Mouse (Mus musculus) MEL (cell line): ENCODE measurements around the gene Cd302. TPM values are rescaled to one million over a fixed set of nuclear protein-coding genes. Genes with fewer than 3 reads are reported as not detected.

Experiments
- DNase-seq: peaks from one replicate; pipeline ENCODE4 v3.0.0; 2011; ENCODE audit warnings: low read depth, low spot score
- H3K27ac ChIP-seq: 2 replicates; pipeline ENCODE4 v1.5.1; 2012; ENCODE audit warnings: low read depth, mild to moderate bottlenecking, control low read depth, low read length, moderate library complexity; ENCODE audit not compliant: control insufficient read depth
- H3K27me3 ChIP-seq, 2 experiments: fragments of 150-350 bp in 1 of 2; sonication (generic) in 1 of 2; 2 replicates each; pipeline ENCODE4 v1.6.1; 2012; ENCODE audit warnings: low read length in 2 of 2, mild to moderate bottlenecking in 2 of 2, improper control_type of control experiment in 1 of 2, moderate library complexity in 1 of 2; ENCODE audit not compliant: insufficient read depth in 2 of 2, control insufficient read depth in 1 of 2
- H3K36me3 ChIP-seq, 2 experiments: 2 replicates each; pipeline ENCODE4 v1.6.1; 2012 to 2014; ENCODE audit warnings: low read length in 2 of 2, improper control_type of control experiment in 1 of 2, inconsistent platforms in 1 of 2, mild to moderate bottlenecking in 1 of 2; ENCODE audit not compliant: insufficient read depth in 2 of 2, control insufficient read depth in 1 of 2
- H3K4me1 ChIP-seq, 2 experiments: fragments of 150-350 bp in 1 of 2; sonication (generic) in 1 of 2; 2 replicates each; pipeline ENCODE4 v1.6.1; 2012; ENCODE audit warnings: low read length in 2 of 2, improper control_type of control experiment in 1 of 2, mild to moderate bottlenecking in 1 of 2; ENCODE audit not compliant: insufficient read depth in 2 of 2, control insufficient read depth in 1 of 2
- H3K4me3 ChIP-seq, 2 experiments: fragments of 150-350 bp in 1 of 2; sonication (generic) in 1 of 2; 2 replicates each; pipeline ENCODE4 v1.5.1; 2012; ENCODE audit warnings: low read depth in 2 of 2, low read length in 2 of 2, mild to moderate bottlenecking in 2 of 2, moderate library complexity in 2 of 2, control low read depth in 1 of 2, improper control_type of control experiment in 1 of 2; ENCODE audit not compliant: control insufficient read depth in 1 of 2, insufficient read depth in 1 of 2
- H3K79me2 ChIP-seq: 2 replicates; pipeline ENCODE4 v1.6.1; 2012; ENCODE audit warnings: mild to moderate bottlenecking, low read length, moderate library complexity; ENCODE audit not compliant: control insufficient read depth, poor library complexity, insufficient read depth
- H3K9ac ChIP-seq: 2 replicates; pipeline ENCODE4 v1.6.1; 2012; ENCODE audit warnings: low read depth, mild to moderate bottlenecking, control low read depth, low read length, moderate library complexity; ENCODE audit not compliant: control insufficient read depth, poor library complexity, severe bottlenecking
- H3K9me3 ChIP-seq: fragments of 150-350 bp; sonication (generic); replicated peaks from 2 replicates; pipeline ENCODE4 v1.6.1; 2012; ENCODE audit warnings: mild to moderate bottlenecking, low read length, improper control_type of control experiment, moderate library complexity; ENCODE audit not compliant: insufficient read depth
- BHLHE40 ChIP-seq: IDR thresholded peaks from 2 replicates; pipeline ENCODE4 v1.6.1; 2012; ENCODE audit warnings: low read depth, mild to moderate bottlenecking, inconsistent platforms, low read length, improper control_type of control experiment, borderline replicate concordance
- CHD1 ChIP-seq: IDR thresholded peaks from 2 replicates; pipeline ENCODE4 v1.6.1; 2012; ENCODE audit warnings: low read depth, mild to moderate bottlenecking, inconsistent platforms, low read length, improper control_type of control experiment
- CTCF ChIP-seq, 3 experiments: IDR thresholded peaks in 2 of 3; conservative IDR thresholded peaks in 1 of 3; 2 replicates each; pipeline ENCODE4 v1.5.1; 2011 to 2012; ENCODE audit warnings: low read length in 3 of 3, low read depth in 2 of 3, mild to moderate bottlenecking in 2 of 3, improper control_type of control experiment in 1 of 3, inconsistent platforms in 1 of 3, mixed read lengths in 1 of 3, moderate library complexity in 1 of 3; ENCODE audit not compliant: control insufficient read depth in 1 of 3, insufficient read depth in 1 of 3, poor library complexity in 1 of 3, severe bottlenecking in 1 of 3
- E2F4 ChIP-seq: IDR thresholded peaks from 2 replicates; pipeline ENCODE4 v1.6.1; 2011; ENCODE audit warnings: low read depth, low read length, improper control_type of control experiment, borderline replicate concordance
- ELF1 ChIP-seq: IDR thresholded peaks from 2 replicates; pipeline ENCODE4 v1.6.1; 2014; ENCODE audit warnings: low read depth, mild to moderate bottlenecking, inconsistent platforms, low read length, improper control_type of control experiment, moderate library complexity
- EP300 ChIP-seq, 2 experiments: IDR thresholded peaks; 2 replicates each; pipeline ENCODE4 v1.6.1; 2011; ENCODE audit warnings: improper control_type of control experiment in 2 of 2, low read length in 2 of 2, low read depth in 1 of 2, mild to moderate bottlenecking in 1 of 2
- GABPA ChIP-seq: IDR thresholded peaks from 2 replicates; pipeline ENCODE4 v1.6.1; 2012; ENCODE audit warnings: low read depth, mild to moderate bottlenecking, inconsistent platforms, low read length, improper control_type of control experiment, moderate library complexity
- MAFK ChIP-seq: IDR thresholded peaks from 2 replicates; pipeline ENCODE4 v1.6.1; 2011; ENCODE audit warnings: low read depth, mild to moderate bottlenecking, low read length, improper control_type of control experiment, borderline replicate concordance
- MAZ ChIP-seq: IDR thresholded peaks from 2 replicates; pipeline ENCODE4 v1.6.1; 2012; ENCODE audit warnings: low read depth, mild to moderate bottlenecking, inconsistent platforms, low read length, improper control_type of control experiment
- MXI1 ChIP-seq: IDR thresholded peaks from 2 replicates; pipeline ENCODE4 v1.6.1; 2011; ENCODE audit warnings: mild to moderate bottlenecking, low read depth, low read length, improper control_type of control experiment
- MYB ChIP-seq: IDR thresholded peaks from 2 replicates; pipeline ENCODE4 v1.6.1; 2011; ENCODE audit warnings: mild to moderate bottlenecking, low read depth, low read length, improper control_type of control experiment
- MYC ChIP-seq: IDR thresholded peaks from 2 replicates; pipeline ENCODE4 v1.6.1; 2011; ENCODE audit warnings: low read depth, mild to moderate bottlenecking, low read length, improper control_type of control experiment, moderate library complexity
- NELFE ChIP-seq: IDR thresholded peaks from 2 replicates; pipeline ENCODE4 v1.6.1; 2011; ENCODE audit warnings: low read depth, low read length, improper control_type of control experiment
- NRF1 ChIP-seq: IDR thresholded peaks from 2 replicates; pipeline ENCODE4 v1.6.1; 2014; ENCODE audit warnings: low read depth, mild to moderate bottlenecking, inconsistent platforms, low read length, improper control_type of control experiment, moderate library complexity; ENCODE audit not compliant: poor library complexity, insufficient read depth, severe bottlenecking
- POLR2A ChIP-seq, 2 experiments: IDR thresholded peaks; 2 replicates each; pipeline ENCODE4 v1.6.1; 2011 to 2012; ENCODE audit warnings: low read length in 2 of 2, mild to moderate bottlenecking in 2 of 2, control low read depth in 1 of 2, improper control_type of control experiment in 1 of 2, low read depth in 1 of 2, moderate library complexity in 1 of 2; ENCODE audit not compliant: control insufficient read depth in 1 of 2, insufficient read depth in 1 of 2, poor library complexity in 1 of 2
- POLR2AphosphoS5 ChIP-seq: IDR thresholded peaks from 2 replicates; pipeline ENCODE4 v1.6.1; 2012; ENCODE audit warnings: low read depth, borderline replicate concordance, mild to moderate bottlenecking, inconsistent platforms, low read length, moderate library complexity, mixed read lengths
- RAD21 ChIP-seq: IDR thresholded peaks from 2 replicates; pipeline ENCODE4 v1.6.1; 2011; ENCODE audit warnings: mild to moderate bottlenecking, low read depth, low read length, improper control_type of control experiment
- RCOR1 ChIP-seq: IDR thresholded peaks from 2 replicates; pipeline ENCODE4 v1.6.1; 2012; ENCODE audit warnings: low read depth, mild to moderate bottlenecking, inconsistent platforms, low read length, improper control_type of control experiment
- SMC3 ChIP-seq: IDR thresholded peaks from 2 replicates; pipeline ENCODE4 v1.6.1; 2011; ENCODE audit warnings: low read depth, low read length, improper control_type of control experiment
- TBP ChIP-seq: IDR thresholded peaks from 2 replicates; pipeline ENCODE4 v1.8.0; 2011; ENCODE audit warnings: low read depth, low read length, improper control_type of control experiment
- UBTF ChIP-seq: IDR thresholded peaks from 2 replicates; pipeline ENCODE4 v1.6.1; 2012; ENCODE audit warnings: low read depth, mild to moderate bottlenecking, inconsistent platforms, low read length, improper control_type of control experiment, moderate library complexity, borderline replicate concordance; ENCODE audit not compliant: insufficient read depth
- USF1 ChIP-seq: IDR thresholded peaks from 2 replicates; pipeline ENCODE4 v1.6.1; 2014; ENCODE audit warnings: low read depth, mild to moderate bottlenecking, inconsistent platforms, low read length, improper control_type of control experiment, moderate library complexity
- USF2 ChIP-seq, 2 experiments: IDR thresholded peaks; 2 replicates each; pipeline ENCODE4 v1.6.1; 2011 to 2012; ENCODE audit warnings: improper control_type of control experiment in 2 of 2, low read length in 2 of 2, borderline replicate concordance in 1 of 2, inconsistent platforms in 1 of 2, low read depth in 1 of 2, mild to moderate bottlenecking in 1 of 2; ENCODE audit not compliant: insufficient read depth in 1 of 2
- ZKSCAN1 ChIP-seq: IDR thresholded peaks from 2 replicates; pipeline ENCODE4 v1.6.1; 2012; ENCODE audit warnings: low read depth, mild to moderate bottlenecking, inconsistent platforms, low read length, improper control_type of control experiment, moderate library complexity
- ZNF384 ChIP-seq: IDR thresholded peaks from 2 replicates; pipeline ENCODE4 v1.6.1; 2012; ENCODE audit warnings: low read depth, mild to moderate bottlenecking, inconsistent platforms, low read length, improper control_type of control experiment
- polyA plus RNA-seq, 2 experiments: library from polyadenylated mRNA; stranded (reverse) in 1 of 2; unstranded in 1 of 2; fragments of >175 nt in 1 of 2; fragments of >200 nt in 1 of 2; gene quantifications; 2 replicates each; pipeline versions ENCODE4 v1.2.1 to v1.2.4; 2012; ENCODE audit warnings: low replicate concordance in 2 of 2, low read depth in 1 of 2; ENCODE audit not compliant: insufficient read length in 2 of 2, insufficient read depth in 1 of 2, missing spikeins in 1 of 2
- total RNA-seq: library from RNA; depleted of rRNA; stranded (reverse); fragments of 300-350 nt; gene quantifications from 2 replicates; pipeline ENCODE4 v1.2.3, GENCODE M21; 2012

The Cd302 gene
- total and polyA plus RNA-seq, 3 experiments, result 0.92 to 1.7 TPM; not detected in 1

DNA sequence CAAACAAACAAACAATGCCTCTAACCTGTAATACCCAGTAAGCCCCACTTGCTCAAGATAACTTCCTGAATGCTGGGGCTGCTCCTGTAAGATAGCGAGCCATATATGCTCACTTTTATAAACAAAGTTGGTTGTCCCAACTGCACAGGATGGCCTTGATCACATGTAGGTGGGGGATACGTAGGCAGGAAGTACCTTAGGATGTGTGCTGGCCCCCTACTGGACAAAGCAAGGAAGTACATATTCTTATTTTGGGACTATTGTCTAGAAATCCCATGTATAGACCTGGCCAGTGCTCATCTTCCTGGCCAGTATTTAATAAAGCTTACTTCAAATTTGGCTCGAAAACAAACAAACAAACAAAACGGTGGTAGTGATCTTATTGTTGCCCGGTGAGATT lies 39.1 kb upstream of the Cd302 start:
- Histone ChIP-seq H3K9ac (no peak overlapping the region), H3K27me3 (no peaks in the 10 kb centered on the region), H3K4me3 (no peak overlapping the region), H3K36me3 (peaks cover 0 to 4% of the 10 kb centered on the region in 2 experiments; a peak in 1 of 4 replicates), H3K9me3 (no peaks in the 10 kb centered on the region), H3K79me2 (no peaks in the 10 kb centered on the region), H3K27ac (no peak overlapping the region), H3K4me1 (peaks cover 0 to 4% of the 10 kb centered on the region in 2 experiments; a peak in 2 of 4 replicates)
- TF ChIP-seq BHLHE40, result no peak
- peak; percentile 37 to 74 (median 66) for TF ChIP-seq CTCF (IDR thresholded peaks at IDR 0.05 in 2 of 3, conservative IDR thresholded peaks at IDR 0.05 in 1 of 3; ENCODE audit: control insufficient read depth in 1 of 3, insufficient read depth in 1 of 3, low read depth in 2 of 3, low read length in 3 of 3, poor library complexity in 1 of 3, severe bottlenecking in 1 of 3)
- no peak for TF ChIP-seq RCOR1
- TF ChIP-seq USF2 (IDR thresholded peaks at IDR 0.05; ENCODE audit: borderline replicate concordance in 1 of 2, insufficient read depth in 1 of 2, low read depth in 1 of 2, low read length in 2 of 2), result no peak
- TF ChIP-seq ELF1, result peak; percentile 15; the same call in 1 of the 2 replicates
- TF ChIP-seq ZNF384, result no peak
- TF ChIP-seq NELFE, result no peak
- no peak for TF ChIP-seq MAZ
- TF ChIP-seq POLR2AphosphoS5, result no peak
- no peak for TF ChIP-seq CHD1
- no peak for TF ChIP-seq MAFK
- TF ChIP-seq MYB, result no peak
- TF ChIP-seq USF1, result no peak; the same call in 1 of the 2 replicates
- peak; percentile 37 for TF ChIP-seq RAD21
- TF ChIP-seq ZKSCAN1, result no peak
- no peak for TF ChIP-seq GABPA
- TF ChIP-seq MXI1, result no peak
- no peak for TF ChIP-seq POLR2A (IDR thresholded peaks at IDR 0.05; ENCODE audit: control insufficient read depth in 1 of 2, insufficient read depth in 1 of 2, low read depth in 1 of 2, low read length in 2 of 2, poor library complexity in 1 of 2)
- no peak for TF ChIP-seq TBP
- no peak for TF ChIP-seq NRF1
- no peak for TF ChIP-seq E2F4
- TF ChIP-seq UBTF, result no peak
- peak; percentile 62 for TF ChIP-seq SMC3
- no peak for TF ChIP-seq MYC
- no peak for TF ChIP-seq EP300 (IDR thresholded peaks at IDR 0.05; ENCODE audit: low read depth in 1 of 2, low read length in 2 of 2)
- peak; percentile 64 for DNase-seq
